Mouse (Mus musculus) erythroblast, adult 5-6 weeks (primary cell): ENCODE measurements around the gene Chd3. TPM values are rescaled to one million over a fixed set of nuclear protein-coding genes. Genes with fewer than 3 reads are reported as not detected.
A peak's percentile ranks its signal among the peaks of the same experiment; 100 is the strongest.
"Not testable (repeated sequence)": the region's sequence is repeated elsewhere in the genome, so short reads cannot be mapped to it uniquely, and the experiment has no call there.

Experiments used
- ATAC-seq: replicated peaks from 2 replicates; pipeline ENCODE4 v1.8.0; 2016; ENCODE audit warnings: moderate number of reproducible peaks, mild to moderate bottlenecking, moderate TSS enrichment, inconsistent platforms; ENCODE audit not compliant: poor library complexity, low FRiP score, severe bottlenecking
- total RNA-seq, 2 experiments: library from RNA; stranded (forward) in 1 of 2; stranded (reverse) in 1 of 2; fragments of 150-400 nt in 1 of 2; fragments of 200-764, 138-1000 nt in 1 of 2; gene quantifications; 2 replicates each; pipeline versions ENCODE4 v1.2.3 to v1.2.4; 2015 to 2017; ENCODE audit warnings: low replicate concordance in 2 of 2

Chd3 gene
- total RNA-seq, 2 experiments from 2014 or later = 7.9 to 16.8 TPM

GRCm38 (mm10) chr11:69327157-69327442, 42.1 kb downstream of the Chd3 start:
- no peak for ATAC-seq

GRCm38 (mm10) chr11:69326408-69327156, 42.6 kb downstream of the Chd3 start:
- ATAC-seq = no peak

- peak; percentile 77 for ATAC-seq
Observed at GRCm38 (mm10) chr11:69325628-69326407, 43.4 kb downstream of the Chd3 start, which contains the start of gene Kcnab3. Kcnab3 (plus strand) TSS chr11:69326258.

GRCm38 (mm10) chr11:69324749-69325148, 44.5 kb downstream of the Chd3 start:
- no peak for ATAC-seq

GRCm38 (mm10) chr11:69323667-69324111, 45.5 kb downstream of the Chd3 start, which contains the start of the genes Cntrob and Trappc1:
Cntrob (minus strand) TSS chr11:69323775.
Trappc1 (plus strand) TSS chr11:69323980.
- ATAC-seq = peak; percentile 87

GRCm38 (mm10) chr11:69322693-69323471, 46.3 kb downstream of the Chd3 start:
- peak; percentile 3; the same call in 1 of the 2 replicates for ATAC-seq

GRCm38 (mm10) chr11:69322010-69322409, 47.2 kb downstream of the Chd3 start:
- ATAC-seq = no peak

- ATAC-seq = no peak
Observed at GRCm38 (mm10) chr11:69321580-69321979, 47.6 kb downstream of the Chd3 start.

GRCm38 (mm10) chr11:69318000-69318399, 51.2 kb downstream of the Chd3 start:
- ATAC-seq = not testable (repeated sequence)

- peak; percentile 36 for ATAC-seq
Observed at GRCm38 (mm10) chr11:69316361-69316760, 52.8 kb downstream of the Chd3 start.

- ATAC-seq = no peak
Observed at GRCm38 (mm10) chr11:69311266-69311665, 57.9 kb downstream of the Chd3 start.

GRCm38 (mm10) chr11:69306039-69306438, 63.2 kb downstream of the Chd3 start:
- no peak for ATAC-seq

- no peak for ATAC-seq
Observed at GRCm38 (mm10) chr11:69305291-69305690, 63.9 kb downstream of the Chd3 start.

- ATAC-seq = no peak
Observed at GRCm38 (mm10) chr11:69302817-69303216, 66.4 kb downstream of the Chd3 start.

GRCm38 (mm10) chr11:69298231-69298630, 71.0 kb downstream of the Chd3 start:
- ATAC-seq = no peak

GRCm38 (mm10) chr11:69297799-69298198, 71.4 kb downstream of the Chd3 start:
- no peak for ATAC-seq

GRCm38 (mm10) chr11:69295286-69295685, 73.9 kb downstream of the Chd3 start:
- ATAC-seq = no peak
